Mouse (Mus musculus) thymus, postnatal 10 days (tissue): ENCODE data around the gene Vwa3a.
A peak's percentile ranks its signal among the peaks of the same experiment; 100 is the strongest.
"Not testable (repeated sequence)": the region's sequence is repeated elsewhere in the genome, so short reads cannot be mapped to it uniquely, and the experiment has no call there.

Experiments used
- DNase-seq, 2 experiments: peaks; one replicate each; pipeline ENCODE4 v3.0.0; 2021; ENCODE audit warnings: low spot score in 2 of 2

The Vwa3a gene

DNA sequence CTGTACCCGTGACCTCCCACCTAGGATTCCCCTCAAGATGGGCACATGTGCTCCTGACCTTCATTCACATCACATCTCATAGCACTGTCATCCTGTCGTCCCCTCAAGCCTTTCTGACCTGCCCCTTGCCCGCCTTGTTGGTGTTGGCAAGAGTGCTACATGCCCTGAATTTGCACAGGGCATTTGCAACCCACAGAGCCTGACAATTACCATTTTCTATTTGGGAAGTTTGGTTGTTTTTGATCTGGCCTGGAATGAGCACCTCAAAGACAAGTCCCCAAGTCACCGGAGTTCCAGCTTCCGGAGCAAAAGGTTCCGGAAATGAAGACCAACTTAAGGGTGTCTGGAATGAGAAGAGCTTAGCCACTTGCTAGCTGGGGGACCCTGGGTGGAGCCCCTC is at the start of gene Vwa3a:
TSS of gene Vwa3a (plus strand) at position 301 of the 400 bp plus-strand sequence.
- no peak for DNase-seq

DNA sequence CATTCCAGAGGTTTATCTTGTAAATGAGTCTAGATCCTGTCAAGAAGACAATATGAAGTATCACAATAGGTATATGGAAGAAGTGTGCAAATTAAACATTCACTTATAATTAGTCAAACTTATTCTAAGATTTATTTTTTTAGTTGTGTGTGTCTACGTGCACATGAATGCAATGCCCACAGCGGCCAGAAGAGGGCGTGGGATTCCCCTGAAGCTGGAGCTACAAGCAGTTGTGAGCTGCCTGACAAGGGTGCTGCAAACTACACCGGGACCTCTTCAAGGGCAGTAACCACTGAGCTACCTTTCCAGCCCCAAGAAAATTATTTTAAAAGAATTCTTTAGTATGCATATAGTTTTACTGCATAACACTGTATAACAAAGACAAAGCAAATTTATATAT is 48.5 kb upstream of the Vwa3a start:
- peak in 1 of 2 experiments; percentile 28 for DNase-seq

DNA sequence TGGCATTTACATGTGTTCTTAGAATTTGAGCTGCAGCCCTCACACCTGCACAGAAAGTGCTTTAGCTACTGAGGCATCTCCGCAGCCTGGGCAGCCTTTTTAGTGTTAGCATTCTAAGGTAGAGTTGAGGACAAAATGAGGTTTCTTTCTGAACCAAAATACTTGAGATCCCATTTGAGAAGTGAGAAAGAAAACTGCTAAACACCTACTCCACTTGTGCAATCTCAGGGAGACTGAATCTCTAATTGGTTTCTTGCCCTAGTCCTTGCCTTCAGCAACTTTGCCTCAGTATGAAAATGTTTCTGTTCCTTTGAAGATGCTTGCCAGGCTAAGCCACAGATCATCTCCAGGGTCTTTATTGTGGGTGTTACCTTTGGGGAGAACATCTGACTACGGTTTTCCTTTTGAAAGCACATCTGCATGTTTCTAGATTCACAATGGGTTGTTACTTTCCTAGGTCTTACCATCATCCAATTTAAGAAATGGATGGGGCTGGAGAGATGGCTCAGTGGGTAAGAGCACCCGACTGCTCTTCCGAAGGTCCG is 45.2 kb upstream of the Vwa3a start:
- DNase-seq, result peak in 1 of 2 experiments; percentile 12

DNA sequence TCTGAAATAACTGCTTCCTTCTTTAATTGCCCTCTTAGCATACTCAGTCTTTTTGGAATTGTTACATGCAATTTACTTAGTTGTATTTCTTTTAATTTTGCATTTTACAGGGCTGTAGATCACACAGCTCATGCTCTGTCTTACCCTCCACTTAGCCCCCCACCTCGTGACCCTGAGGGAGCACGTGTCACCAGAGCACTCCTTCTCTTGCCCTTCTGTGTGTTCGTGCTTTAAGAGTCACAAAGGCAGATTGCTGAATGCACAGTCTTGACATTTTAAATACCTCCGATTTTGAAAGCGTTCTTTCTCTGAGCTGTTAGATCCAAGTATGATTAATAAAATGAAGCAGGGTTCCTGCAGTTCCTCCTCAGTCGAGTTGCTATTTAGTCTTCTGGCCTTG is 43.9 kb upstream of the Vwa3a start:
- no peak for DNase-seq

DNA sequence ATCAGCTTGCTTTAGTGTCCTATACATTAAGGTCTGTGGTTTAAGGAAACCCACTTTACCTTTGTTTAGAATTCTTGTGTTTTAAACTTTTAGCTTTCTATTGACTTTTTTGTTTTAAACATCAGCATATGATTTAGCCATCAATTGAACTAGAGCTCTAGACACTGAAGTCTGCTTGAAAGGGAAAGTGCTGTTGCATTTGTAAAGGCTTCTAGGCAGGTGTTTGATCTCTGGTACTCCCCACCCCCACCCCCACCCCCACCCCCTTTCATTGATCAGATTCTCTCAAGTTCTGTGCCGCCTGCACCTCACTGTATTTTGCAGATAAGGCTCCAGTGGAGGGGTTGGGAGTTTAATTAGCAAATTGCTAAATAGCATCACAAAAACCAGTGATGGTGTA is 43.5 kb upstream of the Vwa3a start:
- DNase-seq, result no peak

DNA sequence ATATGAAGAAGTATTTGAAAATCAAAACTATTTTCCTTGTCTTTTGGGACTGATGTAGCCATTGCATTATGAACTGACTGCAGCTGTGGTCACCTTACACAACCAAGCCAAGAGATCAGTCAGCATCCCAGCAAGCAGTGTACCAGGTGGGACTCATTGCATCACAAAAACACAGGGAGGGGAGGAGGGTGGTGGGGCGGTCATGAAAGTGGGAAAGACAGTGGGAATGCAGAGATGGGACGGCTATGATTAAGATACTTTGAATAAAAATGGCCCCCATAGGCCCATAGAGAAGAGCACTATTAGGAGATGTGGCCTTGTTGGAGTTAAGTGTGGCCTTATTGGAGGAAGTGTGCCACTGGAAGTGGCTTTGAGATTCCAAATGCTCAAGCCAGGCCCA is 42.8 kb upstream of the Vwa3a start:
- DNase-seq, result no peak

DNA sequence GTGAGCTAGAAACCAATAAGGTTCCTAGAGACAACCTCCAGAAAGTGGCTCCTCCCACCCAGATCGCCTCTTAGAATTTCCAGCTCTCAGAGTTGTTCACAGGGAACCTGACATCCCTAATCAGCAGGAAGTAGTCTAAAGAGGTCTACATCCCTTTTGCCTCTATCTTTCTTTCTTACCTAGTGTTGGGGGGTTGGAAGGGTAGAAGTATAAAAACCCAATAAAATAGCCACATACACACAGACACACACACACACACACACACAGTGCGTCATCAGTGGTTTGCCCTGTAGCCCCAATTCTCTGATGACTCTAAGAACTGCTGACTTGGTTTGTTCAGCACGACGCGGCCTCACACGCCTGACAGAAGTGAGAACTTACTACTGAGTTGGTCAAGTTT is 39.5 kb upstream of the Vwa3a start:
- no peak for DNase-seq

DNA sequence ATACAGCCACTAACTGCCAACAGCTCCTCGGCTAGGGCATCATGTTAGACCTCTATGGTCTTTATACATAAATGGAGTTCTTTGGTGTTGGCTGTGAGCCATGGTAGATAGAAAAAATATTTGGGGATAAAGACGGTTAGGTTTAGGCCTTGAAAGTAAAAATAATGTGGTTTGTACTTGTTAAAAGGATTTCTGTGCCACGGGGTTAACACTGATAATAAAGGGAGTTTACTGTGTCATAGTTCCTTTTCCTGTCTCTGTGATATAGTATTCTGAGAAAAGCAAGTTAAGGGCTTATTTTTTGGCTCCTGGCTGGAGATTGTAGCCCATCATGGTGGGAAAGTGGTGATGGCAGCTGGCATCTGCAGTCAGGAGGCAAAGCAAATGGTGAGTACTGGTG is 35.2 kb upstream of the Vwa3a start:
- DNase-seq, result no peak

DNA sequence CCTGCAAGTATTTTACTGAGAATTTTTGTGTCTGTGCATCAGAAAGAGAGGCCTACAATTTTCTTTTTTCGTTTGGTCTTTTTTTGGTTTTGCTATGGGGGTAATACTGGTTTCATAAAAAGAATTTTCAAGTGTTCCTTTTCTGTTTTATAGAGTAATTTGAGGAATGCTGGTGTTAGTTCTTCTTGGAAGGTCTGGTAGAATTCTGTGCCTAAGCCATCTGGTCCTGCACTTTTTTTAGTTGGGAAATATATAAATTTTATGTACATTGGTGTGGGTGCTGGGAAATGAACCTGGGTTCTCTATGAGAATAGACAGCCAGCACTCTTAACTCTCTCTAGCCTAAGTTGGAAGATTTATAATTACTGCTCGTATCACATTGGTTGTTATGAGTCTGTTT is 27.0 kb upstream of the Vwa3a start:
- no peak for DNase-seq

DNA sequence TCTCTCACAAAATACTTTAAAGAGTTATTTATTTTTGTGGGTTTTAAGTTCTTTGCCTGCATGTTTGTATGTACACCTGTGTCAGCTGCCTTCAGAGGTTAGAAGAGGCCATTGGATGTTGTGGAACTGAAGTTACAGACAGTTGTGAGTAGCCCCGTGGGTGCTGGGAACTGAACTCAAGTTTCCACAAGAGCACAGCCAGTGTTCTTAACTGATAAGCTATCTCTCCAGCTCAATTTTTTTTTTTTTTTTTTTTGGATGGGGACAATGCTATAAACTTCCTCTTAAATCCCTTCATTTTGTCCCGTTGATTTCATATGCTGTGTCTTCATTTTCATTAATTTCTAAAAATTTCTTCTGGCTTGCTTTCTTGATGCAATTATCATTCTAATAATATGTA is 25.9 kb upstream of the Vwa3a start:
- DNase-seq, result no peak

DNA sequence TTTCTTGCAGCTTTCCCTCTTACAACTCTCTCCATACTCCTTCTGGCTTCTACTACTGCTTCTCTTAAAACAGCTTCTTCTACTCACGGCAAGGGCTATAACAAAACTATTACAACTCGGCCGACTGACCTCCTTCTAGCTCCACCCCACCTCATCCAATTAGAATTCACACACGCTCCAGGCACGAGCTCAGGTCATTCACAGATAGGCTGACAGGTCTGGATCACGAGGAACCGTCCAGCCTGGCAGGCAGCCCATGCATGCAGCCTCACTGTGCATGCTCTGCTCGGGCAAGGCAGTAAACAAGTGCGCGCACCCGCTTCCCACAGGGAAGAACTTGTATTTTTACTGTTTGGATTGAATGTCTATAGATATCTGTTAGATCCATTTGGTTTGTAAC is 25.2 kb upstream of the Vwa3a start:
- not testable (repeated sequence) for DNase-seq

DNA sequence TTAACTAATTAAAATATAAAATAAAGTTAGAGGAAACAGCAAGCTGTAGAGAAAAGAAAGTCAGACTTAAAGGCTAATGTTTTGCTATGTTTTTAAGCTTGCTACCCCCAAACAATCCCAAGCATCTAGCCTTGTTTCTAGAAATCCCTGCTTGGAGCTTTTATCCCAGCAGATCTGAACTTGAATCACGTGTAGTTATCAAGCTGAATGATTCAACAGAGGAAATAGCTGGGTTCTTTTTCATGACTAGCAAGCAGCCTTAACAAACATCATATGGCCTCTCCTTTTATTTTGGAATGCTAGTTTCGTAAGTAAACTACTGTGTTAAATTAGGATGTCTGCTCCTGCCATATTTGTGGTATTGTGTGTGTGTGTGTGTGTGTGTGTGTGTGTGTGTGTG is 21.9 kb upstream of the Vwa3a start:
- no peak for DNase-seq

DNA sequence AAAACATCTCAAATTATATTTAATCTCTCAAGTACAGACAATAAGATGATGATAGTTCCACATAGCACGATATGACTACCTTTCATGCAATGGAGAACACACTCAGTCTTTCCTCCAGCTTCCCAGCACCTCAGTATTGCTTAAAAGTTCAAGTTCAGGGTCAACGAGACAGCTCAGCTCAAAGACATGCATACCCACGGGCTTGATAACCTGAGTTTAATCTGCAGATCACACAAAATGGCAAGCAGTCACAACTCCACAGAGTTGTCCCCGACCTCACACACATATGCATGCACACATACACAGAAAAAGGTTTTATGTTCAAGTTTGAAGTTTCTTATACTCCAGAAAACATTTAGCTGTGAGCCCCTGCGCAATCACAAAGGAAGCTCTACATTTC is 18.1 kb upstream of the Vwa3a start:
- no peak for DNase-seq

DNA sequence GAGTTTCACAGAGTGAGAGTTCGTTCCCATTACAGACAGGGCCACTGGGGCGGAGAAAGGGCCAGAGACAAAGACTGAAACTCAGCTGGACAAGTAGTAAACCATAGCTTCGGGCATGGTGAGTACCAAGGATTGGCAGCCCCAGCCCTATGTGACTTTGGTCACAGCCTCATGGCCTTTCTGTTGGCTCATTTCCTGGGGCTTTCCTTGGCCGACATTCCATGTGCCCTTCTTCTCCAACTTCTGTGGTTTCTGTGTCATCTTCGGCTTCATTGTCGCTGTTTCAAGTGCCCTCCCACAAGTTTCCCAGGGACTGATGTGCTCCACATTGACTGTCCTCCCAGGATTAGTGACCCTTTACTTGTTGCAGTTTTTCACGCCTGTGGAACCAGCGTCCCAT is 17.7 kb upstream of the Vwa3a start:
- DNase-seq, result no peak

DNA sequence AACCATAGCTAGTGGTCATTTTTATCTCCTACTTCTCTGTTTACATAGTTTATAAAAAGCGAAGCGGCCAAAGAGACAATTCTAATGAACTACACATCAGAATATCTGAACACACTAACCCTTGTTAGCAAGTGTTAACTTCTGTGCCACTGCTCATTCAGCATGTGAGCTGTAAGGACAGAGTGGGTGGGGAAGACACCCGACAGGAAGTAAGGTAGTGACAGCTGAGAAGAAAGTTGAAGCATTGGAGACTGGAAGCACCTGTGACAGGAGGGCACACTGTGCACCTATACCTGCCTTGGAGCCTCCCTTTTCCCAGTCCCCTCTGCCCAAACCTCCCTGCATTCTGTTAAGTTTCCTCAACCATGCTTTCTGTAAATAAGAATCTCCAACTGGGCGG is 17.1 kb upstream of the Vwa3a start:
- DNase-seq, result peak in 1 of 2 experiments; percentile 6

DNA sequence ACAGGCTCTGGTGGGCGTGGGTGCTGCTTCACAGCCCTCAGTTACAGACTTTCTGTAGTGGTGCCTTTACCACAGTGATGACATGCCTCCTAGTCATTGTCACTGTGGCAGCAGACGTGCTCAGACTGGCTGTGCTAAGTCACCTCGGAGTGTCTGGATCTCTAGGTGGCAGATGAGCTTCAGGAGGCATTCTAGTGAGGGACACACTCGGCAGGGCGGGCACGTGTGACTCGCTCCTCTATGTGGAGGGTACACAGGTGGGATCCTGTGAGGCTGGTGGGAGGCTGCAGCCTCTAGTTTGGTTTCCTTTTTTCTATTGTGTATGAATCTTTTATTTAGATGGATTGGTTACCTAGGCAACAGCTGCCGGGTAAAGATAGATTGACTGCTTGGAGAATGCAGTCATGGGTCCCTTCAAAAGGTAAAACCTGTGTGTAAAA is 16.3 kb upstream of the Vwa3a start:
- no peak for DNase-seq

DNA sequence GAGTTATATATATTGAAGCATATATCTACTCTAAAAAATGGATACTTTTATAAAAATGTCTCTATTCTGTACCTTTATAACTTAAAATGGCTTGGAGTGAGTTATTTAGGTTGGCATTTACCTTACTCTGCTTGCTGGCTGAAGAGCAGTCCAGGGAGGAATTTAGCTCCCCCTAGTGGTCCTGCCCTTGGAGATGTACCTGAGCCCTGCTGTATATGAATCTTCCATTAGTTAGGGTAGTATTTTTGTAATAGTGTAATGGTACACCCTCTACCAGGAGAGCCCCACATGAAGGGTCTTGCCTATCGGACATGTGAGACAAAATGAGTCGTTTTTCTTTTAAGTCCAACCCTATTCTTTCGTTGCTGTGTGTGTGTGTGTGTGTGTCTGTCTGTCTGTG is 11.5 kb upstream of the Vwa3a start:
- peak; percentile 33 to 78 for DNase-seq

DNA sequence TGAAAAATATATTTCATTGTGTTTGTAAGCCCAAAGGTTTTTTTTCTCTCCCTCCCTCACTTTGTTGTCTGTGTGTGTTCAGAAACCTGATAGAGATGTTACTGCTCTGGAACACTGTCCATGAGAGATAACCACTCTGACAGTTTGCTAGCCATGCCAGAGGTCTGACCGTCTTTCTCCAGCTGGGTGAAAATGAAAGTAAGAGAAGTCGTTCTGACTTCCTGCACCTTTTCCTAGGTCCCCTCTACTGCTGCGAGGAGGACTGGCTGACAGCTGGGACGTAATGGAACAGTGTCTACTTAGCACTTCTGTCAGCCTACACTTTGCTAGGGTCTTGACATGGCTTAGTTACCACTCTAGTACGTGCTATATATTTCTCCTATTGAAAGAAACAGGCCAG is 9.5 kb upstream of the Vwa3a start:
- no peak for DNase-seq

DNA sequence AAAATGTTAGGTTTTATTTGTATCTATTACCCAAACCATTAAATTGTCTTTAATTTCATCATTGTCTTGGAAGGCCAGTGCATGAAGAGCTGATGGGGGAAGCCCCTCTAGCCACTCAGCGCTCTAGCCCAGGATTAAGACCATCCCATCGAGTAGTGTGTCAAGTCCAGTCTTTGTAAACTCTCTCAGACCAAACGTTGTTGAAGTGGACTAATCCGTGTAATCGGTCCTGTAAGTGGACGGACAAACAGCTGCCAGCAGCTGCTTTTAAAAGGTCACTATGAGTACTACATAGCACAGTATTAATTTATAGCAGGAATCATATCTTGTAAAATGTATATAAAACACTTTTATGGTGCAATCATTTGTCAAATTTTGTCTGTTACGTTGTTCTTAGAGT is 6.2 kb upstream of the Vwa3a start:
- DNase-seq, result no peak

DNA sequence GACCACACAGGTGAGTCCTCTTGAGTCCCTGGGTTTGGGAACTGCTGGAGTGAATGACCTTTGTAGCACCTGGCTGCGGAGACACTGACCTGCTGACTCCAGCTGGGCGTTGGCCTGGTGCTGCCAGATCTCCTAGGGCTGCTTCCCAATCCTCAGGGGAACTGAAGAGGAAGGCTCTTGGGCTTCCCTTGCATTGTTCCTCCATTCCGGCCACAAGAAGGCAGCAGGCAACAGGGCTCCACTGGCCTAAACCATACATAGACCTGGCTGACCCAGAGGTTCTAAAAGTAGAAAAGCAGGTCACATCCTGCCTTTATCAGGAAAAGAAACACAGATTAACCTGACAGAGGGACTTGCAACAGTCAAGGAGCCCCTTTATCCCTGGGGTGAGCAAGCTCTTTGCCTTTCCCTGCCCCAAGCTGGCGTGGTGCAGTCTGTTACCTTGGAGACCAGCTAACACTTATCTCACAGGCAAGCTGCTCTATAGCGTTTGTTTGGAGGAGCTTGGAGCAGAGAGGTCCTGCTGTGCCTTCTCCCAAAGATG is 512 bp downstream of the Vwa3a start:
- DNase-seq, result no peak

DNA sequence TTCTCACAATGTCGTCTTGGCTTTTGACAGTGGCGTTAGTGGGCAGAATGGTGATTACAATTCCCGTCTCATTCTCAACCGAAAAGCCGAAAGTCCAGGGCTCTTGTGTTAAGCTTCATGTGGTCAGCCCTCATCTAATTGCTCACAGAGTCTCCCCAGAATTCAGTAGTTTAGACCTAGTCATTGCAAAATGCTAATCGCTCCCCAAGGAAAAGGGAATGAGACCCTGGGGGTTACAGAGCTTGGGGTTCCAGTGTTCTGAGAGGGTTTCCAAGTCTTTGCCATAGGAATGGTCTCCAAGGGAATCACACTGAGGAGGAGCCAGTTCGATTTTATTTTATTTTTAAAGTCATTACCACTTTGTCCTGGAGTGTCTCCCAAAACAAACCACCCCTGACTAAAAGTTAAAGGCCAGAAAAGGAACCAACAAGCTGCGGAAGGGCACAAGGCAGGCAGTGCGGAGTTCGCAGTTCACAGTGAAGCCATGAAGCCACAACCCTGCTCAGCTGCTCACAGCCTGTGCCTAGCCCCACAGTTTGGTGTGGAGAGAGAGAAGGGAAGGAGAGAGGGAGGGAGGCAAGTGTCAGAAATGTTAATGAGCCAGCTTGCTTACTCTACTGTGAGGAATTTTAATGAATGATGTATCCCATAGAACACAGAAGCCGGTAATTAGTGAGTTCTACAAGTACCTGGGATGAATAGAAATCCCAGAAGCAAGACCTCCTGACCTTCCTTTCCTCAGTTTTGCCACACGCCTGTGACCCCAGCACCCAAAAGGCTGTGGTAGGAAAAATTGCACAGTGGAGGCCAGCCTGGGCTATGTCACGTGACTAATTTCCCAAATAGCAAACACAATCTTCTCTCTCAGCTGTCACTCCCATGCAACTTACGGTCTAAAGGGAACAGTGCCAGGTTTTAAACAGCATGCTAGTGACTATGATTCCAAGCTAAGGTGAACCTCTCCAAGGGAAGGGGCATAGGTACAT is 4.5 kb downstream of the Vwa3a start:
- DNase-seq, result no peak

DNA sequence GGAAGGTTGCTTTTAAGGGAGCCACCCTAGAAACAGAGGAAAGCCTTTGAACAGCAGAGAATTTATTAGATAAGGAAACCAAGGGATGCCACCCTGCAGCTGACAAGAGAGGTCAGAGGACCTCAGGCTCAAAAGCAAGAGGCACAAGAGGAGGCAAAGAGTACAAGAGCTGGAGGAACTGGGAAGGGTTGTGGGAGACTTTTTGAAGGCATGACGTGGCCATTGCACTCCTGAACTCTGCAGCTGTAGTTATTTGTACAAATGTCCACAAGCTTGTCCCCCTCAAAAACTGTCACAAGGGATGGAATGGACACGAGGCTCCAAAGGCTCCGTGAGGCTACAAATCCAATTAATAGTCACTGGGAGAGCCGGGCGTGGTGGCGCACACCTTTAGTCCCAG is 5.5 kb downstream of the Vwa3a start:
- DNase-seq, result no peak

DNA sequence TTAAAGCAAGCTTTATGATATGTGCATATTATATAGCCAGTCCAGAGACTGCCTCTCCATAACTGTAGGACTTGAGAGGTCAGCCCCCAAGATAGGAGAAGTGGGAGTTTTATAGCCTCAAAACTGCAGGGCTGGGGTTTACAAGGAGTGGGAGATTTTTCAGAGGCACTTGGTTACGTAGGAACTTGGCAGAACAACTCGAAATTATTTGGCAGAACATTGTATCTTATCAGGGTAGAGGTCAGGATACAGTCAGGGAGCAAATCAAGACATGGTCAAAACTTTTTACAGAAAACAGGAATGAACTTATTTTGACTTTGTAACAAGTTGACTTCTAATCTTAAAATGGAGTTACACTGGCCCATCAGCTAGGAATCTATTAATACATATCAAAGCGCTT is 6.9 kb downstream of the Vwa3a start:
- no peak for DNase-seq
